Mouse (Mus musculus) embryonic fibroblast, embryonic 13.5 days (primary cell): ENCODE results near the gene Atpif1.
A peak's percentile ranks its signal among the peaks of the same experiment; 100 is the strongest.

ENCODE experiments used
- CTCF ChIP-seq: IDR thresholded peaks from 2 replicates; pipeline ENCODE4 v1.5.1; 2011; ENCODE audit warnings: mild to moderate bottlenecking, control low read depth, low read length, moderate library complexity, borderline replicate concordance; ENCODE audit not compliant: insufficient read depth
- POLR2A ChIP-seq: IDR thresholded peaks from 2 replicates; pipeline ENCODE4 v1.6.1; 2011; ENCODE audit warnings: low read depth, mild to moderate bottlenecking, control low read depth, low read length, moderate library complexity

- TF ChIP-seq CTCF (peak; percentile 41; the same call in 1 of the 2 replicates), POLR2A (no peak)
Measured at GRCm38 (mm10) chr4:132545851-132546250, 12.4 kb upstream of the Atpif1 start.
